Mouse (Mus musculus): ENCODE data around the gene Wdr74. TPM values are rescaled to one million over a fixed set of nuclear protein-coding genes. Genes with fewer than 3 reads are reported as not detected.
A peak's percentile ranks its signal among the peaks of the same experiment; 100 is the strongest.
"Not testable (repeated sequence)": the region's sequence is repeated elsewhere in the genome, so short reads cannot be mapped to it uniquely, and the experiment has no call there.

The Wdr74 gene
- total RNA-seq, 2 experiments from 2014 or later: 30.3 to 31.1 TPM

DNA sequence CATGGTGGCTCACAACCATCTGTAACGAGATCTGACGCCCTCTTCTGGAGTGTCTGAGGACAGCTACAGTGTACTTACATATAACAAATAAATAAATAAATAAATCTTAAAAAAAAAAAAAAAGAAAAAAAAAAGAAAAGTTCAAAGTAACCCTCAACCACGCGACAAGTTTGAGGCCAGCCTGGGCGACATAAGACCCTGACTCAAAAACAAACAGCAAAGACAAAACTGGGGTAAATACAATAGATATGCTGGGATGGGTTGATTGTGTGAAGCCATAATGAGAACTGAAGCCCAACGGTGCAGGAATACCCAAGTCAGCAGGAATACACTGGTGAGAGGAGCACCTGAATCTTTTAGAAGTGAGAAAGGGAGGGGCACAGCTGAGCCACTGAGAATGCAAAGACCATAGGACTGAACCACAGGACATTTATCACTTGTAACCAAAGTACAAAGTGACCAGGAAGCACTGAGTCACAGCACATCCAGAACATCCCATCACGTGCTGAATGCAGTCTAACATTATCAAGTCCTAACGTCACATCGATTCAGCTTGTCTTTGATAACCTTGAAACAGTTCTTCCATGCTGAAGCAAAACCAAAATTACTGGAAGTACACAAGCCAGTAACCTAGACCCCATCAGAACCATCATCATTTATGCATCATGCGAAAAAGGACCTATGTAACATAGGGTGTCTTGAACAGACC is 18.7 kb upstream of the Wdr74 start:
- no peak for DNase-seq

DNA sequence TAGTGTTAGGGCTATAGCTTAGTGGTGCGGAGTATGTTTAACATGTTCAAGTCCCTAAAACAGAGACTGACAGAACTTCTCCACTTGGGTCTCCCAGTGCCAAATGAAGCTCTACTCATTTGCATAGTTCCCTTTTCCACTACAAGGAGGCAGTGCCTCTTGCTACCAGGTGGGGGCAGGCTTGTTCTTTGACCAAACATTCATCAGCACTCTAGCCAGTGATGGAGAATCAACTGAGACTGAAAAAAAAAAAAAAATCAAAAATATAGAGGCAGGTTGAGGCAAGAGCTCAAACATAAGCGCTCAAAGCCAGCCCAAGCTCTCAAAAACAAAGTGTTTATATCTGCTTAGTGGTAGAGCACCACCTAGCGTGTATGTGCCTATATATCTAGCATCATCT is 17.3 kb upstream of the Wdr74 start:
- peak; percentile 72 for DNase-seq

DNA sequence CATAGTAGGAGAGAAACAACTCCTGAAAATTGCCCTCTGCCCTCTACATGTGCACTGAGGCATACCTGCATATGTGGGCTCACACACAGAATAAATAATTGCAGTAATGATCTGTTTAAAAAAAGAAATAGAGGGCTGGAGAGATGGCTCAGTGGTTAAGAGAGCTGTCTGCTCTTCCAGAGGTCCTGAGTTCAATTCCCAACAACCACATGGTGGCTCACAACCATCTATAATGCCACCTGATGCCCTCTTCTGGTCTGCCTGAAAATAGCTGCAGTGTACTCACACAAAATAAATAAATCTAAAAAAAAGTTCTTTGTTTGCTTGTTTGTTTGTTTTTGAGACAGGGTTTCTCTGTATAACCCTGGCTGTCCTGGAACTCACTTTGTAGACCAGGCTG is 16.6 kb upstream of the Wdr74 start:
- not testable (repeated sequence) for DNase-seq

DNA sequence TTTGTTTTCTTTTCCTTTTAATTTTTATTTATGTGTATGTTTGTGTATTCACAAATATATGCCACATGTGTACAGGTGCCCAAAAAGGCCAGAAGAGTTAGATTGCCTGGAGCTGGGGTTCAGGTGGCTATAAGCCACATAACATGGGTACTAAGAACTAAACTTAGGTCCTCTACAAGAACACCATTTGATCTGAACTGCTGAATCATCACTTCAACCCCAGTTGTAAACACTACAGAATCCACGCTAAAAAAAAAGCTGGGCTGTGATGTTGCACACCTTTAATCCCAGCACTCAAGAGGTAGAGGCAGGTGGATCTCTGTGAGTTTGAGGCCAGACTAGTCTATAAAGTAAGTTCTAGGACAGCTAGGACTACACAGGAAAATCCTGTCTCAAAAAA is 14.2 kb upstream of the Wdr74 start:
- no peak for DNase-seq

DNA sequence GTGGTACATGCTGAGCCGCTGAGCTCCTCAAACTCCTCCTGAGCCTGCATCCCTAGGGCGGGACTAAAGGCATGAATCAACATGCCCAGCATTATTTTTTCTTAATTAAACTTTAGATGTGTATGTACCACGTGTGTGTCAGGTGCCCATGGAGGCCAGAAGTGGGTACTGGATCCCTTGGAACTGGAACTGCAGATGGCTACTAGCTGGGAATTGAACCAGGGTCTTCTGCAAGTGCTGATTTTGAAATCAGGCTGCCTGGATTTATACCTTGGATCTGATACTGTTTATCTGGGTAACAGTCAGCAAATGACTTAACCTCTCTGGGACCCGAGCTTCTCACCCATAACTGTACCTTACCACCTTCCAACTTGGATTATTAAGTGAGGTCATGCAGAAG is 13.6 kb upstream of the Wdr74 start:
- no peak for DNase-seq

DNA sequence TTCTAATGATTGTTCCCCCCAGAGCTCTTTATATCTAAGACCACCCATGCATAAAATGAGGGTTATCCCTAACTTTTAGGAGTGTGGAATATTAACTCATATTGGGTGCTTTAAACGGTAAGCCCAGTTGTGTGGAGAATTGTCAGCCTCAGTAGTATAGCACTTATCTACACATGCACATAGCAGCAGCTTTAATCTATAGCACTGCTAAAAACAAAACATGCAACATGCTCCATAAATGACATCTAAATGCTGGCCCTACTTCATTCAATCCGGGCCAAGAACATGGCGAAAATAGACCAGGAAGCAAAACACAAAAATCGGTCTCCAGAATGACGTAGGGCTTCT is 13.1 kb upstream of the Wdr74 start:
- DNase-seq: no peak

DNA sequence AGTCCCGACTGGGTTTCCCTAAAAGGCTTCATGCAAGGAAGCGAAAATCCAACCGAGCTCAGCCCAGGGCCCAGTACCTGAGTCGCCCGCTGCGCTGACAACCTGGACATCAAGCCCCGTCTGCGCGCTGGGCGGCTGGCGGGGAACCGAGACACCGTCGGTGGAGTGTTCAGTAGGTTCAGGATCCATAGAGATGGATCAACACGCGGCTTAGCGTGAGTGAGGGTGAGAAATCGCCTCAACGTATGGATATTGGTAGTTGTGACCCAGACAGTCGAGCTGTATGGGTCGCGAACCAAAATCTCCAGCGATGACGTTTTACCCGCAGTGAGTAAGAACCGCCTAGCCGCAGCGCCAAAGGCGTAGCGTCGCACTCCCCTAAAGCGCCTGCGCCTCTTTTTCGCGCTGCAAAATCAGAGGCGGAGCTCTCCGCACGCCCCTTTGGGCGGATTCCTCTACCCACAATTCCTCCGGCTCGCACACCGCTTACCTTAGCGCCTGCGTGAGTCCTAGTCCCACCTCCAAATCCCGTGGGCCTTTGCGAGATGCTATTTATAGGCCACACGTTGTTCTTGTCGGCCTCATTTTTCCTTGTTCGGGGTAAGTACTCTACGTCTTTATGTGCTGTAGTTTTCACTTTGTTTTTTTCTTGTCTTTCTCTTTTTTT is 12.6 kb upstream of the Wdr74 start, which contains the start of gene Slc3a2:
Slc3a2 (minus strand) TSS at position 463 of the 667 bp plus-strand sequence.
- peak; percentile 96 for DNase-seq

DNA sequence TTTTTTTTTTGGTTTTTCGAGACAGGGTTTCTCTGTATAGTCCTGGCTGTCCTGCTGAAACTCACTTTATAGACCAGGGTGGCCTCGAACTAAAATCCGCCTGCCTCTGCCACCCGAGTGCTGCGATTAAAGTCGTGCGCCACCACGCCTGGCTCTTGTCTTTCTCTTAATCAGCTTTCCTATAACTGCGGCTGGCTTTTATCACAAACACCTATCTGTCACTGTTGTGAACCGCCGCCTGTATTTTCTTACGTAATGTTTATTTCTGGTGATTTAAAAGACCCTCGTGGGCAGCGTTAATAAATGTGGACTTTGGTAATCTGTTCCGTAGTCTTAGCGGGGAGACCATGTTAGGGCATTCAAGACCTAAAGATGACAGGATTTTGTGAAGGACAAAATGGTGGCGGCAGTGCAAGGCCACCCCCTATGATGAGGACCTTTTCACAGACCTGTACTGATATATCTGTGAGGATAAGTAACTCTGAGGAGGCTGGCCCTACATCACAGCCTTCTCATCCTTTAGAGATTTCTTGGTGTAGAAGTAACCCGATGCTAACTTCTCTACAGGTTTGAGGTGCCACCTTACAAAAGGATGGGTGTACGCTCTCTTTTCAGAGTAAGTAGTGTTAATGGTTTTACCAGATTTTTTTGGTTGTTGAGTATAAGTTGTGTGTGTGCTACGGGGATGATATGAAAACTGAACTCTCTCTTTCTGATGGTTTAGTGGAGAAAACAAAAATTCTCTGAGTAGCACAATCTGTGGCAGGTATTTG is 11.9 kb upstream of the Wdr74 start:
- peak; percentile 19 for DNase-seq

DNA sequence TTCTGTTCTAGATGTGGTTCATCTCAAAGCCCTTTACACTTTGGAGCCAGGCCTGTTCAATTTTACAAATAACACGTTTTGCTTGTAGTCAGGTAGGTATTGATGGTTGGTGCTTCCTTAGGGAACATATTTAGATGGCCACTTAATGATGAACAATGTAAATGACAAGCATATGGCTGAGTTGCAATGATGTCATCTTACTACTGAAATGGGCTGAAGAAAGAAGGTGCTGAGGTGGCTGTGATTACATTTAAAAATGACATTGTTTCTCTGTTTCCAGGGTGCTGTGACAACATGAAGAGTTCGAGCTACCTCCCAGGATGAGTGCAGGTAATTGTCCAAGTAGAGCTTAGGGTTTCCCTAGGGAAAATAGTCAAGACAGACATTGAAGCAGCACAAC is 11.2 kb upstream of the Wdr74 start:
- DNase-seq: no peak

DNA sequence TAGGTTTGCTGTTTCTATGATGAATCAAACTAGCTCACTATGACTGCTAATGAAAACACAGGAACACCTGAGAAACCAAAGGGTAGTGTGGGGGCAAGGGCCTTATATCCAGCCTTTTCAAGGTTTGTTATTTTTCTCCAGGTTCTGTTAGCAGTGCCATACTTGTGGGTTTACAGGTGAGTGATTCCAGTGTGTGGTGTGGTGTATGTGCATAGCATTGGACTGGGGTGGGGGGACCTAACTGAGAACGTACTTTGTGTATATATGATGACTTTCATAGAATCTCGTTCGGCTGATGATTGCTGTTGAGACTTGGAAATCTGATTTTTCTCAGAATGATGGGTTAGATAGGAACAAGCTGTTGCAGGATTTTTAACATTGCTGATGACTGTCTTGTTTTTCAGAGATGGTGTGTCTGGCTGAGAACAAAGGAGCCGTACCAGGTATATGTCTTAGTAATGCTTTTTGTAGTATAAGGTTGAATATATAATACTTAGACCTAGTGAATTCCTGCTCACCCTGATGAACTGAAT is 10.5 kb upstream of the Wdr74 start:
- DNase-seq: no peak

DNA sequence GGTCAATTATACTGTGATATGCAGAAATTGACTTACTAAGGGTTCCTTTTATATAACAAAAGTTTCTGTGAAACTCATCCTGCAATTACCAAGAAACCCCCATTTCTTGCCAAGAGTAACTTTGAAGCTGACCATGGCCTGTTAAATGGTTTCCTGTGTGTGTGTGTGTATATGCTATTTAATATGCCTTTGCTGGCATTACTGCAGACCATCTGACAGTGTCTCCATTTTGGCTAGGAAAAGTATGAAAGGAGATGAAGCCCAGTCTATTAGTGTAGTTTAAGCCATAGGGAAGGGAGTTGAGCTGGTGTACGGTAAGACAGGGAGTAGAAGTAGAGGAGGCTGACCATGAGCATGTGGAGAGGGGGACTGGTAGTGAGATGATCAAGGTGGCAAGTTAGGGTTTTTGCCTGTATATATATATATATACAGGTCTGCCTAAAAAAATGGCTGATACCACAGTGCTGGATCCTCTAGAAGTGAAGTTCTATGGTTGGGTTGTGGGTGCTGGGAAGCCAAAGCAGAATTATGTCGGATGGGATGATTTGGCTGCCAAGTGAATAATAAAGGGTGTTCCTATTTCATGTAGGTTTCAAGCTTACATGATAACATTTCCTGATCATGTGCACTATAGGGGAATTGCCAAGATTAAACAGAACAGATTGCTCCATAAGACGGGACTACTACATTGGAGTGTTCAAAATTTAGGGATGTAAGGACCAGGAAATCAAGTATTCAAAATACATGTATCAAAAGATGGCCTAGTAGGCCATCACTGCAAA is 8.8 kb upstream of the Wdr74 start:
- no peak for DNase-seq

DNA sequence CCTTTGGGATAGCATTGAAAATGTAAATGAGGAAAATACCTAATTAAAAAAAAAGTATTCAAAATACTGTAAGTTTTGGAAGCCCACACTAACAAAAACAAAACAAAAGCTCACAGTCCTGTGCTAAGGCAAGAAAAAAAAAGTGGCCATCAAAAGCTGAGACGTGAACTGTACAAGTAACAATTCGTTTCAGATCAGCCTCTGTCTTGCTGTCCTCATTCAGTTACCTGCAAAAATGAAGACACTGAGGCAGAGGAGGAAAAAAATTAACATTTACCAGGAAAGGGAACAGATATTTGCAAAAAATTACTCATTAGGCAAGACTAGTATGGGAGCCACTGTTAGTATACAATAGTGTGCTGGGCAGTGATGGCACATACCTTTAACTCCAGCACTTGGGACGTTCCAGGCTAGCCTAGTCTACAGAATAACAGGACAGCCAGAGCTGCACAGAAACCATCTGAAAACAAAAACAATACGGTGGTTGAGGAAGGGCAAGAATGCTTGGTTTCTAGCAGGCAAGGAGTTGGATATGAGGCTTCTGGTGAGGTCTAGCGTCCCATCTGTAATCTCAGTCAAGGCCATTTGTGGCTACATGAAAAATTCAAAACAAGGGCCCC is 8.0 kb upstream of the Wdr74 start:
- DNase-seq: no peak

DNA sequence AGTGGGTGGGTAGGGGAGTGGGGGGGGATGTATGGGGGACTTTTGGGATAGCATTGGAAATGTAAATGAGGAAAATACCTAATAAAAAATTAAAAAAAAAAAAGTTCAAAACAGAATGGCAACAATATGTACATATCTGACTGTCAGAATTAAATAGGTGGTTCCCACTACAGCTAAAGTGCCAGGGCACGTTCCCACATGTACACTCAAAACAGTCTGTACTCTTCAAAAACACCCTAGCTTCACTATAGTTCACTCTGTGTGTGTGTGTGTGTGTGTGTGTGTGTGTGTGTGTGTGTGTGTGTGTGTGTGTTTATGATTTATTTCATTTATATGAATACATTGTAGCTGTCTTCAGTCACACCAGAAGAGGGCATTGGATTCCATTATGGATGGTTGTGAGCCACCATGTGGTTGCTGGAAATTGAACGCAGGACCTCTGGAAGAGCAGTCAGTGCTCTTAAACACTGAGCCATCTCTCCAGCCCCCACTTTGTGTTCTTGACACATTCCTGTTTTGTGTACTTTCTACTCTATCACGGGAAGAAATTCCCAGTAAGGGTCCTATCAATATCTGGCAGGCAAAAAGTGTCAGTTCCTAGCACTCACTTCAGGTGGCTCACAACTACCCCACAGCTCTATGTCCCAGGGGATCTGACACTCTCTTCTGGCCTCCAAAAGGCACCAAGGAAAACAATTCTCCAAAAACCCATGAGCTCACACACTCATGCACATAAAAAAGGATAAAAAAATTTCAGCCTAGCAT is 7.1 kb upstream of the Wdr74 start:
- DNase-seq: not testable (repeated sequence)

DNA sequence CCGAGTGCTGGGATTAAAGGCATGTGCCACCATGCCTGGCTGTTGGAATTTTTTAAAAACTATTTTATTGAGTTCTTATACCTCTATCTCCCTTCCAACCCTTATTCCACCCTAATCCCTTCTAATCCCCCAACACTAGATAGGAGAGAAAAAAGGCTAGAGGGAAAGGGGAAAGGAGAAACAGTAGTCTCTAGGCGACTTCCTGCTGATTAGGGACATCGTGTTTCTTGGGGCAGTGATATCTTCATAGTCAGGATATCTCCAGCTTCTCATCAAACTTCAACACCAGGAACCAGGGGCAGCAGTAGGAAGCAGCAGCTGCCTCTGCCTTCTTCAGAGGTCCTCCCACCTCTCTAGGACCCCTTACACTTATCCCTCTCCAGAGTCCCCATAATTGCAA is 1.3 kb upstream of the Wdr74 start:
- no peak for DNase-seq

DNA sequence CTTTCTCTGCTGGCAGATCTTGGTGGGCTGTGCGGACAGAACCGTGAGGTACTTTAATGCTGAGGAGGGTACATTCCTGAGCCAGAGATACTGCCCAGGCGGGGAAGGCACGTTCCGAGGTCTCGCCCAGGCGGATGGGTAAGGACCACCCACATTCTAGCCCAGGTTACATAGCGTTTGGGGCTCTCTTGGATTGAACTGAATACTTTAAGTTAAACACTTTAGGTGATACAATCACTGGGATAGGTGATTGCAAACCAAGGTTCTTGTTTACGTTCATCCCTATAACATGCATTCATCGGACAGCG is 487 bp downstream of the Wdr74 start:
- DNase-seq: no peak

DNA sequence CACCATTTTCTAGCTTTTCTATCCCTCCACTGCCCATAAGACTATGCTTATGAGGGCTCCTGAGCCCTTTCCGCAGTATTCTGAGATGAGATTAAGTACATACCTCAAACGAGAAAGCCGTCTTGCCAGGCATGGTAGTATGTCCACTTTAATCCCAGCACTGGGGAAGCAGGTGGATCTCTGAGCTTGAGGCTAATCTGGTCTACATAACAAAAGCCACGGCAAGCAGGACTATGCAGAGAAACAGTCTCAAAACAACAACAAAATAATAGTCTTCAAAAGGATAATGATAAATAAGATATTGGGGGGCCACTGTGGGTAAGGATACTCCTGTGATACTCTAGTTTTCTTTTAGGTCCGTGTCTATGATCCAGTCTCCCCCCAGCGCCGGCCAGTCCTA is 3.3 kb downstream of the Wdr74 start:
- no peak for DNase-seq

DNA sequence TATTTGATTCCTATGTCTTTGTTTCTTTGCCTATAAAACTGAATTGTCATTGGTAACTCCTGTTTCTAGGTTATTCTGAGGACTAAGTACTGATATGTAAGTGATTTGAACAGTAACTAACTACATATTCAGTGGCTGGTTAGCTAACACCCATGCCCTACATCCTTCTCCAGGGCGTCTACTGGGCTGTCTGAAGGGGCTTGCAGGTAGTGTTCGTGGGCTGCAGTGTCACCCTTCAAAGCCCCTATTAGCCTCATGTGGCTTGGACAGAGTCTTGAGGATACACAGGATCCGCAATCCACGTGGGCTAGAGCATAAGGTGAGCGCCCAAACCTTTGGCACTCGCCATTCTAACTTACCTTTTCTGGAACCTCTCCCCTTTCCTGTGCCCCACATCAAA is 4.0 kb downstream of the Wdr74 start:
- no peak for DNase-seq

DNA sequence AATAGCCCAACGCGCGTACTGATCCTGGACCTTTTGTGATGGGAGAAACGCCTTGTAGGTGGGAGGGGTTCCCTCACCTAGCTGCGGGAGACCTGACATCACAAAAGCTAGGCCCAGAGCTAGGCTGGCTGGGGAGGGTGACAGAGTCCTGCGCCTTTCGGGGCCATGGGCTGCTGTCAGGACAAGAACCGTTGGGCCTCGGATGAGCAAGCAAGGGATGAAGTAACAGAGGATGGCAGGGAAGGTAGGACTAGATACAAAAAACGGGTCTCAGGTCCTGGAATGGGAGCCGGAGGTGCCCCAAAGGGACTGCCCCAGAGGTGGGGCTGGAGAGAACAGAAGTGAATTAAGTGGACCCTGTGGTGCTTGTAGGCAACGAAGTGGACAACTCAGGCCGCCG is 5.0 kb downstream of the Wdr74 start, which contains the start of gene 1700092M07Rik:
1700092M07Rik (plus strand) TSS at position 116 of the 400 bp plus-strand sequence.
- peak; percentile 22 for DNase-seq

DNA sequence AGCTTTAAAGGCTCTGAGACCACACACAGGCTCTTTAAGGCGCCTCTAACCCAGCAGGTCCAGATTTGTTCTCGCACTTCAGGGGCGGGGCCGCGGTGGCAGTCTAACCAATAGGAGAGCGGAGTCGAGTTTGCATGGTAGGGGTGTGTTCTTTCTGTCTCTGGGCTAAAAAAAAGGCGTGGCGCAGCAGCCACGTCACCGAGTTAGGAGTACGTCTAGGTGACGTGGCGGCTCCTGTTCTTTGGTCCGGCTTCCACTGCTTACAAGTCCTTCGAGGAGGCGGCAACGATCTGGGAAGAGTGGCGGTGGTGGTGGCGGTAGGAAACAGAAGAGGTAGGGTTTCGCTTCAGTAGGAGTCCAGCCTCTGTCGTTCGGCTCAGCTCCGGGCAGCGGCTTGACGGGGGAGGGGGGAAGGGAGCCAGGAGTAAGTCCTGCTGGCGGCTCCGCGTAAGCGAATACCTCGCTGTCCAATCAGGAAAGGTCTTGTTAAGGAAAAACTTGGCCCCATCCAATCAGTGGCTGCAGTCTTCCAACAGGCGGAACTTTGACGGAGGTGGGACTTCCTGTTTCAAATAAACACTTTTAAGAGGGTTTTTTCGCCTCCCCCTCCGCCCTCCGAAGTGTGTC is 5.7 kb downstream of the Wdr74 start, which contains the start of gene Stx5a:
Stx5a (plus strand) TSS at position 171 of the 627 bp plus-strand sequence.
- DNase-seq: peak; percentile 95

DNA sequence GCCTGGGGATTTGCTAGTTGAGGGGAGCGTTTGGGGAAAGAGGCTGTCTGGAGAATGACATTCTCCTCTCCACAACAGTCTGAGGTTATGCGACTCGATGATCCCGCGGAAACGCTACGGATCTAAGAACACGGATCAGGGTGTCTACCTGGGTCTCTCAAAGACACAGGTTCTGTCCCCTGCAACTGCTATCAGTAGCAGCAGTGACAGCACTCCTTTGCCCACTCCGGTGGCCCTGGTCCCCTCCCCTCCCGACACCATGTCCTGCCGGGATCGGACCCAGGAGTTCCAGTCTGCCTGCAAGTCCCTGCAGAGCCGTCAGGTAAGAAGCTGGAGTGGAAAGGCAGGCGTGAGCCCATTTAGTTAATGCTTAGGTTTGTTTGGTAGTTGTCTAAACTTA is 6.5 kb downstream of the Wdr74 start:
- no peak for DNase-seq

DNA sequence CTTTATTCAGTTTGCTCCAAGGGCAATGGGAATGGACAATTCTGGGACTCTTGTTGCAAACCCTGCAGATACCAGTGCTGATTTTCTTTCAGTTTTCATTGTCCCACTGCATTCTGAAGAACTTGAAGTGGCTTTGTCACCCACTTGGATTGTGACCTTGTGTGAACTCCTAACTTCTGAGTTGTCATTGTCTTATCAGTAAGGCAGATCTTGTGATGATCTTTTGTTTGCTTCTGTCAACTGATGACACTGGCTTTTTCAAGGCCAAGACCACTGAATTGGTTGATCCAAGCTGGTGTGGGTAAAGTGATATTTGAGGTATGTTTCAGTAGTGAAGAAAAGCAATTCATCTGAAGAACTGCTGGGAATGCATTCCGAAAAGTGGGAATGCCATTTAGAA is 9.8 kb downstream of the Wdr74 start:
- no peak for DNase-seq
